Mouse (Mus musculus): ENCODE measurements at regions not wholly inside any gene's neighbourhood (a gene's known extent, or its start where the extent isn't known, plus 50 kb on each side); places are given as distances from the start of the nearest gene placed in this dataset.
A peak's percentile ranks its signal among the peaks of the same experiment; 100 is the strongest.

GRCm38 (mm10) chr1:183622341-183622740, 204.3 kb downstream of the Hhipl2 start:
- DNase-seq (ENCODE audit: low read depth, low spot score): no peak

- no peak for DNase-seq (ENCODE audit: low read depth, low spot score)
Observed at GRCm38 (mm10) chr1:183624266-183624665, 206.3 kb downstream of the Hhipl2 start.

GRCm38 (mm10) chr1:183633810-183634209, 215.8 kb downstream of the Hhipl2 start:
- no peak for DNase-seq (ENCODE audit: low read depth, low spot score)

DNA sequence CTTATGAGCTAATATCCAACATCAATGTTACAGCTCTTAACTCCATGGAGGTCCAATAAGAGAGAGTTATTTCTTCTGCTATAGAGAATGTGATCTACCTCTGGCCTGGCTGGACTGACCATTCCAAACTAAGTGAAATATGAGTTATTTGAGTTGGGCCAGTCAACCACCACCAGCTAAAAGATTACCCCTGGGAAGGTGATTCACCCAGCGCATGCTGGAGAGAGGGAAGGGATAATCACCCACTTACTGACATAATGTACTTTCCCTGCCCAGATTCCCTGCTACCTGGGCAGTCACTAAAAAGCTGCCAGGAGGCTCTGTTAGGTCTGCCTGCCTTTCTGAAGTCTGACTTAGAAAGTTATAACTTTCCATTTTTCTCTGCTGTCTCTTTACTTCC, 216.8 kb downstream of the Hhipl2 start:
- no peak for DNase-seq (ENCODE audit: low read depth, low spot score)

- DNase-seq (ENCODE audit: low read depth, low spot score): no peak
Observed at GRCm38 (mm10) chr1:183637214-183637613, 219.2 kb downstream of the Hhipl2 start.

GRCm38 (mm10) chr1:183639332-183639731, 221.3 kb downstream of the Hhipl2 start:
- DNase-seq (ENCODE audit: low read depth, low spot score): peak; percentile 4

DNA sequence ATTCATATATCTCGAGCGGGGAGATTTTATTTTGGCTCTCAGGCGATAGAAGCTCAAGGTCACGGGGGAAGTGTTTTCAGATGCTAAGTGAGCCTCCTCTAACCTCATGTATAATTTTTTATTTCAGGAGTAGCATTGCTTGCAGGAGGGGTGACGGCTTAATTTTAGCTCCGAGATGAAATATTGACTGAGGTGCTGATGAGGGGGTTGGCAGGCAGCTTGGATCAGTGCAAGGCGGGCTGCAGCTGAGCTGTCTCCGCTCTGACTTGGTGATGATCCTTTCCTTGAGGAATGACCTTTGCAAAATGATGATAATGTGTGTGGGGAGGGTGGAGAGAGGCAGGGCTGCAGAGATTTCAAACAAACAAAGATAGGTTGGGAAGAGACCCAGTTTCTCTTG, 222.6 kb downstream of the Hhipl2 start:
- DNase-seq (ENCODE audit: low read depth, low spot score): no peak

DNA sequence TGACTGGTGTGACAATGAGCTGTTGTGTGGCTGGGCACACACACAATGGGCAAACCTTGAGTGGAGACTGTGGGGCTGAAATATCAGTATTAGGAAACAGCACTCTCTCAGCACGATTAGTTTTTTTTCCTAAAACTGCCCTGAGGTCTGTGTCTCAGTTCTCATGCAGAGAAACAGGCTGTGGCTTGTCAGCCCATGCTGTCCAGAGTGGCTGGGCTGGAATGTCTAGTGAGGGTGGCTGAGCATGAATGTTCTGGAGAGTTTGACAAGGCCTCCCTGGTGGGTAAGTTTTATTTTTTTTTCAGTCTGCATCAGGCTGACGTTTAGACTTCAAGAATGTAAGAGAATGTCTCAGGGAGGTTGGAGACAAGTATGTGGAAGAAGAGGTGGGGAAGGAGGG, 226.0 kb downstream of the Hhipl2 start:
- DNase-seq (ENCODE audit: low read depth, low spot score): no peak

DNA sequence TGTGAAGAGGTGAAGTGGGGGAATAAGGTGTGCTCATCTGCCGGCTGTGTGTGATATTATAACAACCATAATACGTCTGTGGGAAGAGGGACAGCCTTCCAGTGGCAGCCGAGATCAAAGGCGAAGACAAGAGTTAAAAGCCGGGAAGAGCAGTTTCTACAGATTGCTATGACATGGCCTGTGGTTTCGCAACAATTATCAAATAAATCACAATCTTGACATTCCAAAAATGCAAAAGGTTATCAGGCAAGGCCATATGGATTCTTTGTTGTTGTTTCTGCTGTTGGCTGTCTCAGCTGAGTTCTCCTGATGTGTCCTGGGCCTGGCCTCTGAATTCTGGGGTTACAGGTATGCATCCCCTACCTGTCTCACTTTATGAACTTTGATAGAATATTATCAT, 235.9 kb downstream of the Hhipl2 start:
- no peak for DNase-seq (ENCODE audit: low read depth, low spot score)

DNA sequence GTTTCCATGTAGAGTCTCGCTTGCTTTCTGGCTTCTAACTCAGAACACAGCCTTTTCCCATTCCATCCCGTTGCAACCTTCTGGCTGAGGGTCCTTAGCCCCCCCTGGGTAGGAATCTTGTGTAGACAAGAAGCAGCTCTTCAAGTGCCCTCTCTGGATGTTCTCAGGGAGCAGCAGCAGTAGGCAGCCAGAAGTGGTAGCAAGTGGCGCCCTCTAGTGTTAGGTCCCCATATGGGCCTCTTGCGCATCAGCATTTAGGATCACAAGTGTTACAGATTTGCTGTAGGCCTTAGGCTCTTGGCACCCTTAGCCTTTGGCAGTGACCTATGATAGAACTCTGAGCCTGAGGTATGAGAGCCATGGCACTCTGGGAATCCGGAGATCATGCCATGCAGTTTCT, 239.0 kb downstream of the Hhipl2 start:
- DNase-seq (ENCODE audit: low read depth, low spot score): no peak

DNA sequence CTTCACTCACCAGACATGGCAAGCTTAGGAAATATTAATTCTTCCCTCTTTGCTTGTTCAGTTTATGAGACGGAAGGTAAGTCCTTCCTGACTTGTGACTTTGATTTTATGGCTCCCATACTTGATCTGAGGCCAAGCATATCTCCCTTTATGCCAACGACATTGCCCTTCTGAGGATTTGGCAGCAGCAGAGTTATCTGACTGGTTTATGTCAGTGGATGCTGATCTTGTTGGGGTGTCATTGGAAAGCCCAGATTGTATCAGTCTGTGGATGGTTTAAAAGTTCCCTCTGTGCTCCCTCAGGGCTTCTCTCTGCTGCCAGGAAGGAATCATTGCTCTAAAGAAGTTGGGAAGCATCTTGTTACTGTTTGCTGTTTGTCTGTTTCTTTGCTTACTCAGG, 242.5 kb downstream of the Hhipl2 start:
- DNase-seq (ENCODE audit: low read depth, low spot score): no peak

- no peak for DNase-seq (ENCODE audit: low read depth, low spot score)
Observed at GRCm38 (mm10) chr1:183662369-183663043, 244.5 kb downstream of the Hhipl2 start.

GRCm38 (mm10) chr1:183669271-183669670, 251.3 kb downstream of the Hhipl2 start:
- DNase-seq (ENCODE audit: low read depth, low spot score): no peak

- DNase-seq (ENCODE audit: low read depth, low spot score): no peak
Observed at GRCm38 (mm10) chr1:183669674-183670073, 251.7 kb downstream of the Hhipl2 start.

DNA sequence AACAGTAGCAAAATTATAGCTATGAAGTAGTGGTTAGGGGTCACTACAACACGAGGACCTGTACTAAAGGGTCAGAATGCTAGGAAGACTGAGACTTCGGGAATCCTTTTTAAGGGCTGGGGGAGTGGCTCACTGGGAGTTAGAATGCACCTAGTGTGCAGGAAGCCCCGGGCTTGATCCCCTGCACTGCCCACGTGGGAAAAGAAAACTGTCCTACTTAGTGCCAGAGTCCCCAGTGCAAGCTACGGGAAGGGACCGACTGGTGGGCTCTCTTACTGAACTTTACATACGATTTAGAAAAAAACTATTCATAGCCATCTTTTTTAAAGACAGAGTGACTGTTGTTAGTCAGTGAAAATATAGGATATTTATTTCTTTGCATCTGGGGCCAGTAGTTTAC, 252.5 kb downstream of the Hhipl2 start:
- DNase-seq (ENCODE audit: low read depth, low spot score): no peak

- DNase-seq (ENCODE audit: low read depth, low spot score): no peak
Observed at GRCm38 (mm10) chr1:183671541-183671940, 253.5 kb downstream of the Hhipl2 start.

- no peak for DNase-seq (ENCODE audit: low read depth, low spot score)
Observed at GRCm38 (mm10) chr1:183672521-183672920, 254.5 kb downstream of the Hhipl2 start.

GRCm38 (mm10) chr1:183677585-183677984, 259.6 kb downstream of the Hhipl2 start:
- no peak for DNase-seq (ENCODE audit: low read depth, low spot score)

- DNase-seq (ENCODE audit: low read depth, low spot score): no peak
Observed at GRCm38 (mm10) chr1:183679949-183680348, 261.9 kb downstream of the Hhipl2 start.

DNA sequence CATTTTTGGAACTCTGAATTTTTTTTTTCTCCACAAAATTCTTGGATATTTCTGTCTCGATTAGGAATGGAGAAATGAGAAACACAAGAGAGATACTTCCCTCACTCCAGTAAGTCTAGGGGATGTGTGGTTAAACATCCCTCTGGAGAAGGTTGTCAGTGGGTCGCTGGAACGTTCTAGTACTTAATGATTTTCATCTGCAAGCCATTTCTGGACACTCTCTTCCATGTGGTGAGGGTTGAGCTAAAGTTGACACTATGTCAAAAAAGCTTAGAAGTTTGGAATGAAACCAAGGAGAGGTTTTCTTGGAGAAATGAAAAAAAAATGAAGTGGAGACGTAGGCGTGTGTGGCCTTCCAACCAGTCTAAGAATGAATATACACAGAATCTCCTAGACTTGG, 268.0 kb downstream of the Hhipl2 start:
- DNase-seq (ENCODE audit: low read depth, low spot score): no peak

- DNase-seq (ENCODE audit: low read depth, low spot score): no peak
Observed at GRCm38 (mm10) chr1:183692756-183693155, 274.7 kb downstream of the Hhipl2 start.

DNA sequence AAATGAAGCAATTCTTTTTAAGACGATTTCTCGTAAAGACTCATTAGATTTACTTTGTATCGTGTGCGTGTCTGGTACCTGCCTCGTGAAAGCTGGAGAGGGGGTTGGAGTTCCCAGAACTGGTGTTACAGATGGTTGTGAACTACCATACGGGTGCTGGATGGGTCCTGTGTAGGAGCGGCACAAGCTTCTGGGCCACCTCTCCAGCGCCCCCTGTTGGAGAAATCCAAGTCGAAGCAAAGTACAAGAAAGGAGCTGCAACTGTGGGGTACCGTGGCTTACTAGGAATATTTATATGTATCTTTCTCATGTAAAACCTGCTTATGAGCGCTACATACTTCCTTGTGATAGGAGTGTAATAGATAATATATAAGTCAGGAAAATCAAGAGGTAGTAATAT, 281.3 kb downstream of the Hhipl2 start:
- DNase-seq (ENCODE audit: low read depth, low spot score): no peak

GRCm38 (mm10) chr1:183702888-183703287, 284.9 kb downstream of the Hhipl2 start:
- no peak for DNase-seq (ENCODE audit: low read depth, low spot score)

DNA sequence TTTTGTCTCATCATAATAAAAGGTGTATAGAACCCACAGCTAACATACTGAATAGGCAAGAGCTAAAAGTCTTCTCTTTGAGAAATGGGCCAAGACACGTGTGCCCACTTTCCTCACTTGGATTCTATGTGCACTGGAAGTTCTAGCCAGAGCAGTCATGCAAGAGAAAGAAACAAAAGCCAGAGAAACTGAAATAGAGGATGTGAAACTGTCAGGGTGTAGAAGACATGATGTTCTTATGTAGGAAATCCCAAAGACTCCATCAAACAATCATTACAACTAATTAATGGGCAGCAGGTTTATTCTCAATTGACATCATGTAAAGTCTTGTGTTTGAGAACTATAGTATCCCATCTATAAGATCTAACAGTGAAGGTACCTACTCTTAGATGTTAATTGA, 294.9 kb downstream of the Hhipl2 start:
- DNase-seq (ENCODE audit: low read depth, low spot score): no peak

Measured in telencephalon, adult 2 months (tissue).